Mouse (Mus musculus) heart, postnatal 4 days (tissue): ENCODE measurements around the gene Tango2. TPM values are rescaled to one million over a fixed set of nuclear protein-coding genes. Genes with fewer than 3 reads are reported as not detected.
"Not testable (repeated sequence)": the region's sequence is repeated elsewhere in the genome, so short reads cannot be mapped to it uniquely, and the experiment has no call there.

Source experiments
- DNase-seq: peaks from one replicate; pipeline ENCODE4 v3.0.0; 2021
- total RNA-seq, 2 experiments: library from RNA; stranded (reverse); gene quantifications; 2 replicates each; pipeline ENCODE4 v1.2.3; 2021

Tango2 gene
- total RNA-seq, 2 experiments from 2014 or later: 47.0 to 48.8 TPM

DNA sequence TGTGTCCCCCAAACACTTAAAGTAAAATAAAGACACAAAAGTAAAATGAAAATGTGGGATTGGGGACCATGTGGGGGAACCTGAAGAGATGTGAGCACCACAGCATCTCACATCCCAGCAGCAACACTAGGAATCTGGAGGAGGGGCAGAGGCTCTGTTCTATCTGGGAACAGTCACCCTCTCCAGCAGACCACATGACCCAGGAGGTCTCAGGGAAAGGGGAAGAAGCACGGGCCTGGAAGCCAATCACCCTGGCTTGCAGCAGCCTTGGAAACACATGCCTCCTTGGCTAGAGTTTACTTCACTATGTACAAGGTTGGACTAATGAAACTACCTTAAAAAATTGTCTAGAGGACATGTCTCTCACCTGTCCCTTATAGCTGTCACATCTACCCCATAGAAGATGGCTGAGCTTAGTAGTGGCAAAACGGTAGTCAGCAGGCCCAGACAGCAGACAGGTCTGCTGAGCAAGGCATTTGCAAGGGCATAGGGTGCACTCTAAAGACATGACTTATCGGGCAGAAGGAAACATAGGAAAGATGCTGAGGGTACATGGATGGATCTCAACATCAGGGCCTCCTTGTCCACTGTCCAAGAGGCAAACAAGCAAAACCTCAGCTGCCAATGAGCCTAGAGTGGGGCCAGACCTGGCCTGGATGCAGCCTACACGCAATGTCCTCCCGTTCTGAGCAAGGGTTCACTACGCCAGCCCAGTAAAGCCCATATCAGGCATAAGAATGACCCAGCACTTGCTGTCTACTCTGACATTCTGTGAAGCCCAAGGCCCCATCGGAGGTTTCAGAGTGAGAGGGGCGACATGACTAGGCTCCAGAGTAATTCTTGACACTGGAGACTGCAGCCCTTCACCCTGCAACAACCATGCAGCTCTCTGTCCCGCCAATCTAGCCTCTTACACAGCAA lies 5.0 kb downstream of the Tango2 start:
- DNase-seq: peak; percentile 20

DNA sequence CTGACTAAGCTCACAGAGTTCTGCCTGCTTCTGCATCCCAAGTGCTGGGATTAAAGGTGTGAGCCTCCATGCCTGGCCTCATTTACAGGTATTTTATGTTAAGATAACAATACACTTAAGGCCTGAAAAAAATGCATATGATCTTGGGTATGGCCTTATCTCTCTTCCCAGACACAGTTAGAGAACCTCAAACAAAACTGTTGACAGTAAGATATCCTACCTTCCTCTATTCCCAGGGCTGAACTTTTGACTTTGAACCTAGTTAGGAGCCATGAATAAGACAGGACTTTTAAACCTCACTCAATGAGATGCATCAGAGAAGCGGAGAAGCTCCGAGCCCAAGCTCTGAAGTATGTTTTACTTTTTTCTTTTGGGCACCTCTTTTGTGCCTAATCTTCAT lies 5.8 kb downstream of the Tango2 start:
- DNase-seq: no peak

DNA sequence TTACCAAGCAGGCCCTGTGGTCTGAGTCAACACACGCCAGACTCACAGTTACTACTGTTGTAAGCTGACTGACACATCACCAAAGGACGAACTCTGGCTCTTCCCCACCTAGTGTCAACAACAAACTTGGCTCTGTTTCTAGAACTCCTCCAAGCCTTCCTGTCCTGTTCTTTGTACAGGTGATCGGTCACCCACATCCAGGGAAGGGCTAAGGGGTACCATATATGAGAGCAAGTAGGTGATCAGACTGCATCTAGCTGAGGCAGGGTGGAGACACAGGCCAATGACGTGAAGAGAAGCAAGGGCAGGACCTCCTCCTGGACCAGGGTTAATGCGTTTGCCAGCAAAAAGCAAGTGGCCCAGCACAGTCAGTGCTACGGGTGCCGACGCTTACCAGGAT lies 6.3 kb downstream of the Tango2 start:
- DNase-seq: no peak

DNA sequence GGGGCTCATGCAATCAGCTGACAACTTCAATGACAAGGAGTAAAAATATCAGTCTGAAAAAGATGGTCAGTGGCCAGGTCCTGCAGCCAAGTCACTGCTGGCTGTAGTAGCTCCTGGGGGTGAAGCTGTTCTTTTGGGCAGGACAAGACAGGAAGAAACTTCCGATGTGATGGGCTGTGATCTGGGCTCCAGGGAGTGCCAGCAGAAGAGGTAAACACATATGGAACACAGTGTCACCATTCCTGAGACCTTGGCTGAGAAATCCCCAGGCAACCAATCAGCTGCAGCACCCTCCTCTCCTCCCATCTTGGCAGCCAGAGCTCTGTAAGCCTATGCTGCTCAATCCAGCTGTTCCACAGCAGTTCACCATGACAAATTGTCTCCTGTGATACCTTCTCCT lies 8.0 kb downstream of the Tango2 start:
- peak; percentile 21 for DNase-seq

DNA sequence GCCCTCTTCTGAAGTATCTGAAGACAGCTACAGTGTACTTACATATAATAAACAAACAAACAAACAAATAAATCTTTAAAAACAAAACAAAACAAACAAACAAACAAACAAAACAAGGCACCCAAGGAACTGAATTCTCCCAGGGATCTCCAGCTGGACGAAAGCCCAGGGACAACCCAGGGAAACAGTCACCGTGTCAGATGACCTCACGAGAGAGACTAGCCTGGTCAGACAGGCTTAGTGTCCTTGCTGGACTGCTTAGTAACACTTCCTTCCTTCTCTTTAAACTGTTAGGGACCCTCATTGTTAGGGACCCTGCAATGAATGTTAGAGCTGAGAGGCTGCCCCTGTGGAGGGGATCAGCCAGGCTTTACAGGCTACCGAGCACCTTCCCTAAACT lies 10.6 kb downstream of the Tango2 start:
- DNase-seq: no peak

DNA sequence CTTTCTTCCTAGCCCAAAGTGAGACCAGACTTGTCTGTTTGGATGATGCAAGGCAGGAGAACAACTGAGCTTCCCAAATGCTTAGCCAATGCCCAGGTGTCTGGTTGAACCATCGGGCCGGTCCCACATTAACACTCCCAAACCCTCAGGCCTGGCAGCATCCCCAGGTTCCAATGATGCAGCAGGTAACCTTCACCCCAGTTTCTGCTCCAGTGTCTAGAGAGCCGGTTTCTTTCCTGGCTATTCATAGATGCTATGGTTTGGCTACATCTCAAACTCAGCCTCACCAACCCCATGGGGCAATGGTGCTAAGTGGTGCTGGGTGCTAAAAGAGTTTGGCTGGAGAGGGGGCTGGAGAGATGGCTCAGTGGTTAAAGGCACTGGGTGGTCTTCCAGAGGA lies 11.9 kb downstream of the Tango2 start:
- no peak for DNase-seq

DNA sequence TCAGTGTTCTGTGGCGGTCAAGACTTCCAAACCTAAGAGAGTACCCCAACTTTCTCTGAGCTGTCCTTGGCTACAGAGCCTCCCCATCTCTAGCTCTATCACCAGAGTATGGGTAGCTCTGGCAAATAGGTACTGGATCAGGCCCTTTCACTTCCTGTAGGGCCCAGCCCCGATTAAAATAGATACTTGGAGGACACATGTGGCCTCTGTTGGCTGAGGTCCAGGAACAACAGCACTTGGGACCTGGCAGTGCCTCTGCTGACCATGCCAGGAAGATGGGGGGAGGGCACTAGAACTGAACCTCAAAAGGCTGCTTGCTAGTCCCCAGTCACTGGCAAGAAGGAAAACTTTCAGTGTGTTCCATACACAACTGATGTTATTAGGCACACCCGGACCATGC lies 13.9 kb downstream of the Tango2 start:
- DNase-seq: peak; percentile 66

DNA sequence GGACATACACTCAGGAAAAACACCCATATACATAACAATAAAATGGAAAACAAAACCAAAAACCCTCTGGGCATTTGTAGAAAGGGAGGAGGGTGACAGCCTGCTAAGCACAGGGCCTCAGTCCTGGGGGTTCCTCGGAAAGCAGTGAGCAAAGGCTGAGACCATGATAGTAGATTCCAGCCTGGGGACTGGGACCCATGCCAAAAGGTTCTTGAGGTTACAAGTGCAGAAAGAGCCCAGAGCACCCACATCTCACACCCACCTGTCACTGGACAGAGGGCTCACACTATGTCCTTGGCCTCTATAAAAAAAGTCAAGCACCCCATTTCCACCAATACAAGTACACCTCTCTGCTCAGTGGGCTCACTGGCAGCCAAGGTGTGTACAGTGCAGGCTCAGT lies 19.4 kb downstream of the Tango2 start:
- DNase-seq: peak; percentile 50

DNA sequence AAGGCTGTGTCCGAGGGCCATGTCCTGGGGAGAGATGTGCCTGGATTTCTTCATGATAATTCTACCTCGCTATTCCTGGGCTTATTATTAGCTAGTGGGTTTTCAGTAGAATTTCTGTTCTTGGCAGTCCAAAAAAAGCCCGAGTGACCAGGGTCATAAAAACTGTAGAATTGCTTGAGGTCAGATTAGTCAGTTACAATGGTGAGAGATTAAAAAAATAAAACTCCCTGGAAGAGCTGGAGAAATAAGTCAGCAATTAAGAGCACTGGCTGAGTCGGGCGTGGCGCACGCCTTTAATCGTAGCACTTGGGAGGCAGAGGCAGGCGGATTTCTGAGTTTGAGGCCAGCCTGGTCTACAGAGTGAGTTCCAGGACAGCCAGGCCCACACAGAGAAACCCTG lies 20.0 kb downstream of the Tango2 start:
- DNase-seq: no peak

DNA sequence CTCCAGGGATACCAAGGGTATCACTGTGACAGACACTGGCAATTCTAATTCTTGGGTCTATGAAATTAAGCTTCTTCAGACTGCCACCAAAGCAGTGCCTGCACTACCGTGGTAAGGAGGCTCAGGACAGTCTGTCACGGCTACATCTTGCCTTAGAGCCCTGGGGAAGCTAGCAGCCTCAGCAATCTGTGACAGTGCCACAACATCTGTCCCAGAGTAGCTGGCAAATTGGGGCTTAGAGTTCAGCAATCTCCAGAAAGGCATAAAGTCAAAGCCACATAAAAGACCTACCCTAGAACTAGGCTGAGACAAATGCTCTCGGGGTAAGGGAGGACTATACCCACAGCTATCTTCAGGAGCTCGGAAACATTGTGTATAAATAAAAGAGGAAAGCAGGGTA lies 22.2 kb downstream of the Tango2 start:
- no peak for DNase-seq

DNA sequence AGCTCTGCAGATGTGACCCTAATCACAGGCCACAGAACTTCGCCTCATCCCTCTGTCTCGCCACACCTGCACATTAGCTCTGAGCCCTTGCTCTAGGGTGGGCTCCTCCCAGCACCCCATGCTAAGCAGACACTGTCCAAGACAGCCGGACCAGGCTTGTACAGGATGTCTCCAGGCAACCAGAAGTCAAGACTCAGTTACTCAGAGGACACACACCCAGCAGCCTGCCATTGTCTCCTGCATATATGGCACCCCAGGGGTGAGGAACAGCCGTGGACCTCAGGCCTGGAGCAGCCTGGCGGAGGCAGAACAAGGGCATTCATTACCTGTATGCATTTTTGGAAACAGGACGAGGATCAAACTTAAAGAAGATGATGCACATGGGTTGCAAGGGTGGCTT lies 23.9 kb downstream of the Tango2 start:
- no peak for DNase-seq

DNA sequence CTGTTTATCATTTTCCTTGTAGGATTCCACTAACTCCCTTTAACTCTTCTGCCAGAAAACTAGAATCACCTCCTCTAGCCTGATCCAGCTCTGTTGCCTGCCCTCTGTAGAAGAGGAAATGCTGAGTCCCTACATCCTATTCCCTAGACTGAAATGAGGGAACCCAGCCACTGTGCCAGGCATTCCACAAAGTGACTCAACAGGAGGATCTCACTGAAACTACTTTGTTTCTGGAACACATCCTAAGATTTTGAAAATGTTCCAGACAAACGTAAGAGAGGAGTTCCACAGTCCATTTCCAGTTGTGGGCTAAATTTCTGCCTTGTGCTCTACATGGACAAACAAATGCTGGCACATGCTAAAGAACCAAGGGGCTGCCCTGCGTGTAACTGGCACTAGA lies 24.4 kb downstream of the Tango2 start:
- DNase-seq: no peak

DNA sequence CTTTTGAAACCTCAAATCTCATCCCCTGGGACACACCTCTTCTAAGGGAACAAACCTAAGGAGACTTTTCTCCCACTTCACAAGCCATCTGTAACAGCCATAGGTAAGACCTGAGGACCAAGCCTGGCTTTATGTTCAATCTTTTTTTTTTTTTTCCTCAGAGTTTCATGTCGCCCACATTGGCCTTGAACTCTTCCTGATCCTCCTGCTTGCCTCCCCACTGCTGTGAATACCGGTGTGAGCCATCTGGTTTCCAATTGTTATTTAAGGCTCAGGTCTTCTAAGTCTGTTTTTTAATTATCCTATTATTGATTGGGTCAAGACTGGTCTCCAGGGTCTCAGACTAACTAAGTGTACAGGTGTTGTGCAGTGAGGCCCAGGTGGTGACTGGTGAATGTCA lies 26.5 kb downstream of the Tango2 start:
- DNase-seq: no peak

DNA sequence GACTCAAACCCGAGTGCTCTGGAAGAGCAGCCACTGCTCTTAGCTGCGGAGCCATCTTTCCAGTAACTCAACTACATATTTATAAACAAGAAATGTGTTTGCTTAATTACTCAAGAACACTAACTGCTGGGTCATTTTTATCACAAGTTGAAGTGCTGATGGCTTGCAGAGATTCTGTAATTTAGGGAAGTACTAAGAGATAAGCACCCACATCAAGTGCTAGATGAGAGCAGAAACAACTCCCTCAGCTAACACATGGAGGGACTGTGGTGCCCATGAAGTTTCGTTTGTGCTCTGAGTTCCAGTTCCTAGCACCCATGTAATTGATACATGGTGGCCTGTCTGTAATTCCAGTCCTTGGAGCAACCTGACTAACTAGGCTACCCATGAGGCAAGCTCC lies 28.9 kb downstream of the Tango2 start:
- no peak for DNase-seq

DNA sequence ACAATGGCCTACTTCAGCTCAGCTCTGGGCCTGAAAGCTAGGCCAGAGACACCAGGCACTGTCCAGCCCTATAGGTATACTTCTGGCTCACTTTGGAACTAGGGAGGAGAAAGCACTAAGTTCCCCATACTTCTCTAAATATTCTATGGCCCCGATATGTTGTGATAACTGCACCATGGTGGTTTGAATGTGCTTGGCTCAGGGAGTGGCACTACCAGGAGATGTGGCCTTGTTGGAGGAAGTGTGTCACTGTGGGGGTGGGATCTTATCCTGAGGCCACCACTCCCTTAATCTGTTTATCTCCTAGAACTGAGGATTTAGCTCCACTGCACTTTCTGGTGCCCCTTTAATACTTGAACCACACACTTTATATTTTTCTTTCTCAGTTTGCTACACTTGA lies 39.7 kb downstream of the Tango2 start:
- no peak for DNase-seq

DNA sequence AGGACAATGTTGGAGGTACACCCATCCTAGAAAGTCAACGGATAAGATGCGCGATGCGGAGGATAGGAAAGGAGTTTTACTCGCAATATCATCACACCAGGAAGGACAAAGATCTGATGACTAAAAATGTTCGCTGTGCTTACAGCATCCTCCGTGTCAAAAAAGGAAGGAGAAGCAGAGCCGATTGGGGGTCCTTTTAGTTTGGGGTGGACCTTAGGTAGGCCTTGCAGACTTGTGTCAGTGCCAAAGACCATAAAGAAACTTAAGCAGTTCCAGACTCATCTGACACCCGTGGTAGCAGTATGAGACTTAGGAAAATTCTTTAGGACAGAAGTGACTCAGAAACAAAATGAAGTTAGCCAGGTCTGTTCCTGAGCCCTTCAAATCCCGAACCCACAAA lies 58.3 kb downstream of the Tango2 start:
- not testable (repeated sequence) for DNase-seq

DNA sequence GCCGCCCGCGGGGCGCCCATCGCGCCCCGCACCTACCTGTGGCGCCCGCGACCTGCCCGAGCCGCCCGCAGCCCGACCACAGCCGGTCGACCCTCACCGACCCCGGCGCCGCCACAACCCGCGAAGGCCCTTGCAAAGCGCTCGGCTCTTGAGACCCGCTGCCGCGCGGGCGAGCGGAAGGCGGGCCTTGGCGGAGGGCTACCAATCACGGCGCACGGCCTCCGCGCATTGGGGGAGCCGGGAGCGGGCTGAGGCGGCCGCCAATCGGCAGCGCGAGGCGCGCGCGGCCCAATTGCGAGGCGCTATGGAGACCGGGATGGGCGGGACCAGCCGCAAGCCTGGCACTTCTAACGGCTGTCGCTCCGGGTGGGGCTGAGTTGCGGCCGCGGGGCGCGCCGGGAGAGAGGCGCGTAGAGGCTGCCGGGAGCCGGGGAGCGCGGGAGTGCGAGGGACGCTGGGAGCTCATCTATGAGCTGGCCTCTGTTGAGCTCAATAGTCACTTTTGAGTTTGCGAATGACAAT lies 58.8 kb downstream of the Tango2 start, which contains the start of gene Dgcr8:
Gene Dgcr8 (minus strand): TSS at position 180 of the 522 bp plus-strand sequence.
- peak; percentile 98 for DNase-seq

DNA sequence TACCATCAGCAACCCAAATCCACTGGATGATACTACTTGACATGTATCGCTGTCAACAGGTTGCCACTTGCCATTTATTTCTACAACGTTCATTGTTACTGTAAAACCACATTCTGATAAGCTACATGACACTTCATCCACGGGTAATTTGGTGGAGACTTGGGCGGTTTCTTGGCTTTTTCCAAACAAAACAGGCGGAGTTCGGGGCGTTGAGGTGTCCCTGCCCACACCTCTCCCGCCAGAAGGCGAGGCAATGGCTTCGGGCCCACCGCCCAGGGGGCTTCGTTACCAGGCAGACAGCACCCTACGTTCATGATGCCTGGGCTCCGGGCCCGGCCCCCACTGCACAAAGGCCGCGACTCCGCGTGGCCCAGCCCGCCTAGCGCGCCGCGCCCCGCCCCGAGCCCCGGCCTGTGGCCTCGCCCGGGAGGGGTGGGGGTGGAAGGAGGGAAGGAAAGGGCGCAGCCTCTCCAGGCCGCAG lies 59.3 kb downstream of the Tango2 start:
- DNase-seq: peak; percentile 83

DNA sequence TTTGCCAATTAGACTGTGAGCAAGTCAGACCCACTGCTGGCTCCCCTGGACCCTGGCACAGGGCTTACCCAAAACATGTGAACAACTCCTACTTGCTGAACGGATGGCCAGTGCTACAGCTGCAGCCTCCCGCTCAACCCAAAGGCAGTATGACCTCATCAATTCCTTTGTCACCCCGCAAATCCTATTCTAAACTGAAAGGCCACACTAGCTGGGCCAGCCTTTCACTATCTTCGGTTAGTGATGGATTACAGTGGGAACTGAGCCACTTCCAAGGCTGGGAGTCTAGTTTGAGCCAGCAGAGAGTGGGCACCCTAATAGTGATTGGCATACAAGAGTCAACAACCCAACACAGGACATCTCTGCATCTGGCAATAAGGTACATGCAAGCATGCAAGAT lies 59.7 kb downstream of the Tango2 start:
- DNase-seq: peak; percentile 18

DNA sequence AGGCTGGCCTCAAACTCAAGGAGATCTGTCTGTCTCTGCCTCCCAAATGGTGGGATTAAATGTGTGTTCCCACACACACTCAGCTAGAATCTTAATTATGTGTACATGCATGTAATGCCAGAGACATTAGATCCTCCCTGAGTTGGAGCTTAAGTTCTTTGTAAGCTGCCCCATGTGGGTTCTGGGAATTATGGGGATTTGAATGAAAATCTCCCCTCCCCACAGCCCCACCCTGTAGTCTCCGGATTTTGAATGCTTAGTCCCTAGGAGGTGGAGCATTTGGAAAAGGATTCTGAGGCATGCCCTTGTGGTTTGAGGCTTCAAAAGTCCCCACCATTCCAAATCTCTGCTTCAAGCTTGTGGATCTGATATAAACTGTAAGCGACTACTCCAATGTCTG lies 72.7 kb downstream of the Tango2 start:
- DNase-seq: no peak

DNA sequence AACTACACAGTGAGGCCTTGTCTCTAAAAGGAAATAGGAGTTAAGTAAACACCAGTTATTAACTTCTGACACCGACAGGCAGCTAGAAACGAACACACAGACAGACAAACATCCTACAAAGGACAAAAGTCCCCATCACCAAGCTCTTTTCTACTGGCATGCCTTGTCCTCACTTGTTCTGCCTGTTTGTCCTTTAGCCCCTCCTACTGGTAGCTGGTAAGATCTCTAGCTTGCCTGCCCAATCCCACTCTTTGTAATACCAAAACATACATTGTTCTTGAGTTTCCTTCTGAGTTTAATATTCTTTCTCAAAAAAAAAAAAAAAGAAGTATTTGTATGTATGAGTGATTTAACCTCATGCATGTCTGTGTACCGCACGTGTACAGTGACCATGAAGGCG lies 79.7 kb downstream of the Tango2 start:
- DNase-seq: no peak

DNA sequence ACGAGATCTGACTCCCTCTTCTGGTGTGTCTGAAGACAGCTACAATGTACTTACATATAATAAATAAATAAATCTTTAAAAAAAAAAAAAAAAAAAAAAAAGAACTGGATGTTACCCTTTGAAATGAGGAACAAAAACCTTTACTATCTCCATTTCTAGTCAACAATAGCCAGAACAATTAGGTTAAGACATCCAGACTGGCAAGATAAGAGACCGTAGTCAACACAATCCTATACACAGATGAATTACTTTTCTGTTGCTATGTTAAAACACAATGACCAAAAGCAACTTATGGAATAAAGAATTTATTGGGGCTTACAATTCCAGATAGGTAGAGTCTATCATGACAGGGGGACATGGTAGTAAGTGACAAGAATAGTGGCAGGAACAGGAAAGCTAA lies 82.9 kb downstream of the Tango2 start:
- no peak for DNase-seq

DNA sequence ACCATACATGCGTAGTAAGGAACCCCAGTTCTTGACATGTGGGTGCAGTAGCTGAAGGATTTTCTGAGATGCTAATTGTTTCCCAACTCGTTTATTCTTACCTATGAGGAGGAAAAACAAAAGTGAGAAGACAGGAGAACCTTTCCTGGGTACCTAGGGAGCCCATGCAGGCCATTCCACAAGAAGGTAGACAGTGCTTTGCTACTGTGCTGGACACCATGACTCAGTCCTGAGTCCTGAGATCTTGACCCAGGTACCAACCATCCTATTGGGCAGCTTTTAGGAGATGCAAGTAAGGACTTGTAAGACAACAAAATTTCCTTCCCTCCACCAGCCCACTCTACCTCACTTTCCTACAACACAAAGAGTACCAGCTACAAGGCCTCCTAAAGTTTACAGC lies 89.7 kb downstream of the Tango2 start, which contains the start of gene Gm49776:
Gene Gm49776 (minus strand): TSS at position 101 of the 400 bp plus-strand sequence.
- DNase-seq: no peak

DNA sequence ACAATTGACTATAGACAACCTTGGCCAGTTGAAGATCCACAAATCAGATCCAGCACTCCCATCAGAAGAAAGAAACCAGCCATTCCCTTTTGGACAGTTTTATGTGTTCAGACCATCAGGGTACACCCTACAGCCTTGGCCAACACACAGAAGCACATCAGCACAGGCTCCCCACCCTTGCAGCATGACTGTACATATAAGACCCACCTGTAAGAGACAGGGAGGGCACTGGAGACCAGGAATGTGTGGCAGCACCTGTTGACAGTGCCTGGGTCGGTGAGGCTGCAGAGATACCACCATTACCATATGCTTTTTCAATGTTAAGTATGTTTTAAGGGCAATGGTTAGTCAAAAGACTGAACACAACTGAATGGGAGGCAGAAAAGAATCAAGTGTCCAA lies 94.0 kb downstream of the Tango2 start:
- no peak for DNase-seq
